Mouse (Mus musculus): Measurements from ENCODE around the gene Olfr308. TPM values are rescaled to one million over a fixed set of nuclear protein-coding genes. Genes with fewer than 3 reads are reported as not detected.

Gene Olfr308
- polyA plus RNA-seq (2012; rRNA removed; ENCODE audit: low replicate concordance) = not detected in 2 replicates

DNA sequence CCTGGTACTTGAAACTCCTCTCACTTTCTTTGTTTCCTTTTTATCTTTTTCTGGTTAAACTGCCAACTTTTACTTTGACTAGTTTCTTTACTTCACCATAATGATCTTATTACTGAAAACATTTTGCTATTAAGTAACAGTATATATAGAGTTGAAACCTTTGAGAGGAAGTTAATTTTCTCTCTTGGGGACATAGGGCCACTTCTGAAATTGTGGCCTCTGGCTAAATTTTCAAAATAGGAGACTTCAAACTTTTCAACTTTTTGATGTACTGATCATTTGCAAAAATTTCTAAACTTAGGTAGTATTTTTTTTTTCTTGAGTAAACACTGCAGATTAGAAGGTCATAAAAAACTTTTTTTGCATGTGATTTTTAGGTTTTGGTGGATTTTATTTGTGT is at the start of gene Olfr308:
Olfr308 (minus strand) TSS at position 101 of the 400 bp plus-strand sequence.

GRCm38 (mm10) chr7:86366828-86367227 is 41.4 kb upstream of the Olfr308 start, which contains the start of gene Olfr305:
TSS of gene Olfr305 (minus strand) at chr7:86366928.

GRCm38 (mm10) chr7:86337486-86337885 is 12.1 kb upstream of the Olfr308 start, which contains the start of gene Olfr307:
TSS of gene Olfr307 (minus strand) at chr7:86337586.

GRCm38 (mm10) chr7:86313608-86314007 is 11.8 kb downstream of the Olfr308 start, which contains the start of gene Olfr309:
TSS of gene Olfr309 (minus strand) at chr7:86313708.

GRCm38 (mm10) chr7:86277072-86277471 is 48.4 kb downstream of the Olfr308 start, which contains the start of gene Olfr310:
TSS of gene Olfr310 (minus strand) at chr7:86277172.

Other genes starting within 250 kb of the Olfr308 start
- gene Vmn2r75, start 153.9 kb downstream of the Olfr308 start, polyA plus RNA-seq (2012; rRNA removed; ENCODE audit: low replicate concordance) = not detected in 2 replicates
- not detected in 2 replicates for gene Vmn2r76, start 79.3 kb downstream of the Olfr308 start, polyA plus RNA-seq (2012; rRNA removed; ENCODE audit: low replicate concordance)
- not detected in 2 replicates for gene Olfr310, start 48.5 kb downstream of the Olfr308 start, polyA plus RNA-seq (2012; rRNA removed; ENCODE audit: low replicate concordance)
- gene Olfr309, start 11.9 kb downstream of the Olfr308 start, polyA plus RNA-seq (2012; rRNA removed; ENCODE audit: low replicate concordance) = not detected in 2 replicates
- gene Olfr307, start 12.0 kb upstream of the Olfr308 start, polyA plus RNA-seq (2012; rRNA removed; ENCODE audit: low replicate concordance) = not detected in 2 replicates
- not detected in 2 replicates for gene Olfr305, start 41.3 kb upstream of the Olfr308 start, polyA plus RNA-seq (2012; rRNA removed; ENCODE audit: low replicate concordance)
- not detected in 2 replicates for gene Olfr304, start 61.0 kb upstream of the Olfr308 start, polyA plus RNA-seq (2012; rRNA removed; ENCODE audit: low replicate concordance)
- not detected in 2 replicates for gene Olfr303, start 72.2 kb upstream of the Olfr308 start, polyA plus RNA-seq (2012; rRNA removed; ENCODE audit: low replicate concordance)
- not detected in 2 replicates for gene Olfr301, start 78.2 kb upstream of the Olfr308 start, polyA plus RNA-seq (2012; rRNA removed; ENCODE audit: low replicate concordance)
- gene Olfr299, start 134.3 kb upstream of the Olfr308 start, polyA plus RNA-seq (2012; rRNA removed; ENCODE audit: low replicate concordance) = not detected in 2 replicates
- gene Olfr298, start 166.9 kb upstream of the Olfr308 start, polyA plus RNA-seq (2012; rRNA removed; ENCODE audit: low replicate concordance) = not detected in 2 replicates
- not detected in 2 replicates for gene Olfr297, start 194.3 kb upstream of the Olfr308 start, polyA plus RNA-seq (2012; rRNA removed; ENCODE audit: low replicate concordance)